Mouse (Mus musculus) fat pad, adult 2 months (tissue): ENCODE measurements around the gene Zp3r.
"Not testable (repeated sequence)": the region's sequence is repeated elsewhere in the genome, so short reads cannot be mapped to it uniquely, and the experiment has no call there.

Experiments used
- DNase-seq: peaks from one replicate; pipeline ENCODE4 v3.0.0-alpha.2; 2011; ENCODE audit warnings: low read depth, low spot score; ENCODE audit errors: extremely low read depth

The Zp3r gene

GRCm38 (mm10) chr1:130629521-130629920 is at the start of gene Zp3r:
Gene Zp3r, minus strand, starts transcription at chr1:130629621.
- no peak for DNase-seq

GRCm38 (mm10) chr1:130678551-130678950 is 49.1 kb upstream of the Zp3r start:
- no peak for DNase-seq

- DNase-seq = not testable (repeated sequence)
These were observed 34.2 kb upstream of the Zp3r start for GRCm38 (mm10) chr1:130663576-130663975.

- DNase-seq = no peak
These were observed 32.0 kb upstream of the Zp3r start, which contains the start of gene C4bp for GRCm38 (mm10) chr1:130661454-130661853. Gene C4bp, minus strand, starts transcription at chr1:130661632.

- not testable (repeated sequence) for DNase-seq
These were observed 30.2 kb upstream of the Zp3r start for GRCm38 (mm10) chr1:130659641-130660040.

- no peak for DNase-seq
These were observed 14.7 kb upstream of the Zp3r start for GRCm38 (mm10) chr1:130644103-130644502.

- no peak for DNase-seq
These were observed 11.5 kb upstream of the Zp3r start for GRCm38 (mm10) chr1:130640967-130641366.

- DNase-seq = no peak
These were observed 4.5 kb upstream of the Zp3r start for GRCm38 (mm10) chr1:130633761-130634410.

GRCm38 (mm10) chr1:130633316-130633715 is 3.9 kb upstream of the Zp3r start:
- DNase-seq = no peak

GRCm38 (mm10) chr1:130596291-130596690 is 33.1 kb downstream of the Zp3r start:
- DNase-seq = no peak

GRCm38 (mm10) chr1:130588659-130589058 is 40.8 kb downstream of the Zp3r start:
- DNase-seq = no peak

- DNase-seq = no peak
These were observed 53.0 kb downstream of the Zp3r start for GRCm38 (mm10) chr1:130576389-130576788.

- no peak for DNase-seq
These were observed 53.5 kb downstream of the Zp3r start for GRCm38 (mm10) chr1:130575962-130576361.

- no peak for DNase-seq
These were observed 77.8 kb downstream of the Zp3r start for GRCm38 (mm10) chr1:130551407-130552249.

- DNase-seq = no peak
These were observed 78.9 kb downstream of the Zp3r start for GRCm38 (mm10) chr1:130550242-130551167.

- DNase-seq = no peak
These were observed 79.7 kb downstream of the Zp3r start for GRCm38 (mm10) chr1:130549698-130550097.

GRCm38 (mm10) chr1:130549160-130549559 is 80.3 kb downstream of the Zp3r start:
- DNase-seq = no peak

GRCm38 (mm10) chr1:130547674-130548429 is 81.6 kb downstream of the Zp3r start:
- DNase-seq = no peak
